Mouse (Mus musculus) neural tube, embryonic 12.5 days (tissue): ENCODE data around the gene Gm10058. TPM values are rescaled to one million over a fixed set of nuclear protein-coding genes. Genes with fewer than 3 reads are reported as not detected.
"Not testable (repeated sequence)": the region's sequence is repeated elsewhere in the genome, so short reads cannot be mapped to it uniquely, and the experiment has no call there.

Experiments used
- ATAC-seq: fragments of 200-750 bp; cut with Nextera tagmentation; 2 replicates; pipeline ENCODE4 v1.8.0; 2017; ENCODE audit warnings: low read depth, mild to moderate bottlenecking, moderate TSS enrichment, moderate library complexity; ENCODE audit not compliant: low FRiP score
- H3K27ac ChIP-seq: fragments of 300-500 bp; sonication (generic); 2 replicates; pipeline ENCODE4 v1.5.1; 2016
- H3K27me3 ChIP-seq: fragments of 300-500 bp; sonication (generic); replicated peaks from 2 replicates; pipeline ENCODE4 v1.6.1; 2016; ENCODE audit warnings: mild to moderate bottlenecking
- H3K36me3 ChIP-seq: fragments of 300-500 bp; sonication (generic); 2 replicates; pipeline ENCODE4 v1.6.1; 2016; ENCODE audit warnings: mild to moderate bottlenecking
- H3K4me1 ChIP-seq: fragments of 300-500 bp; sonication (generic); 2 replicates; pipeline ENCODE4 v1.6.1; 2016
- H3K4me2 ChIP-seq: fragments of 300-500 bp; sonication (generic); replicated peaks from 2 replicates; pipeline ENCODE4 v1.6.1; 2016; ENCODE audit warnings: mild to moderate bottlenecking
- H3K4me3 ChIP-seq: fragments of 300-500 bp; sonication (generic); 2 replicates; pipeline ENCODE4 v1.5.1; 2016
- H3K9ac ChIP-seq: fragments of 300-500 bp; sonication (generic); 2 replicates; pipeline ENCODE4 v1.6.1; 2016; ENCODE audit warnings: mild to moderate bottlenecking
- H3K9me3 ChIP-seq: fragments of 300-500 bp; sonication (generic); 2 replicates; pipeline ENCODE4 v1.6.1; 2016; ENCODE audit warnings: mild to moderate bottlenecking
- WGBS: fragments of 180-500 bp; shearing (Covaris S2); methylation state at CpG from one replicate; pipeline ENCODE4 v1.1.7; 2016; 5-methylcytosine and 5-hydroxymethylcytosine counted together
- polyA plus RNA-seq: library from polyadenylated mRNA; unstranded; fragments of >200 nt; fragmentation: Nextera tagmentation; extraction: Ambion mirVana; gene quantifications from 2 replicates; pipeline ENCODE4 v1.2.1, GENCODE M21; 2016

The Gm10058 gene
- polyA plus RNA-seq = not detected in 2 replicates

DNA sequence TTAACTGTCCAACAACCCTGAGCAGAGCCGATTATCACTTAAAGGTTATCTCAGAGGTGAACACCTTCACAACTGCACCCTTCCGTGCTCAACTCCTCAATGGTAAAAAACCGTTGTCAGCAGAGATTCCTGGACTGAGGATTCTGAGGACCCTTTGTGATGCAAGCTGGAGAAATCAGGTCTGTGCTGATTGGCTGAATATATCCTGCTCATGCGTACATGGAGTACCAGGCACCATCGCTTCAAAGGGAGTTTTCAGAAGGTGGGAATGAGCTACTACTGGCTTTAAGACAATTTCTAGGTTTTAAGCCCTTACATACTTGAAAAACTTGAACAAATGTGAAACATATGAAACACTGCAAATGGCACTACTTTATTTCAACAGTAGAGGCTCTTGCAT, at the start of gene Gm10058:
Gene Gm10058, minus strand, starts transcription at position 101 of the 400 bp plus-strand sequence.
- H3K36me3 ChIP-seq, H3K4me3 ChIP-seq, H3K4me2 ChIP-seq, H3K4me1 ChIP-seq, H3K27me3 ChIP-seq, H3K9me3 ChIP-seq, H3K9ac ChIP-seq, ATAC-seq, H3K27ac ChIP-seq: not testable (repeated sequence)
- no CpG with 5 or more reads among the region's 5 CpGs for WGBS
